Mouse (Mus musculus) liver, embryonic 11.5 days (tissue): Measurements from ENCODE around the gene Tmem56. TPM values are rescaled to one million over a fixed set of nuclear protein-coding genes. Genes with fewer than 3 reads are reported as not detected.

Experiments used
- ATAC-seq: fragments of 200-750 bp; cut with Nextera tagmentation; replicated peaks from 2 replicates; pipeline ENCODE4 v1.8.0; 2017; ENCODE audit warnings: moderate number of reproducible peaks, mild to moderate bottlenecking, moderate TSS enrichment, moderate library complexity; ENCODE audit not compliant: low FRiP score
- DNase-seq: peaks from one replicate; pipeline ENCODE4 v3.0.0-alpha.2; 2017; ENCODE audit warnings: low spot score
- H3K27ac ChIP-seq: fragments of 300-500 bp; sonication (generic); 2 replicates; pipeline ENCODE4 v1.5.1; 2014; ENCODE audit warnings: mild to moderate bottlenecking, low read depth, low read length, control low read depth
- H3K27me3 ChIP-seq: fragments of 300-500 bp; sonication (generic); replicated peaks from 2 replicates; pipeline ENCODE4 v1.6.1; 2014; ENCODE audit warnings: low read length, mixed read lengths; ENCODE audit not compliant: control insufficient read depth, insufficient read depth
- H3K36me3 ChIP-seq: fragments of 300-500 bp; sonication (generic); 2 replicates; pipeline ENCODE4 v1.6.1; 2014; ENCODE audit warnings: mild to moderate bottlenecking, low read length, moderate library complexity, mixed read lengths; ENCODE audit not compliant: control insufficient read depth, insufficient read depth
- H3K4me1 ChIP-seq: fragments of 300-500 bp; sonication (generic); replicated peaks from 2 replicates; pipeline ENCODE4 v1.6.1; 2014; ENCODE audit warnings: low read length, mixed read lengths; ENCODE audit not compliant: control insufficient read depth, insufficient read depth
- H3K4me2 ChIP-seq: fragments of 300-500 bp; sonication (generic); 2 replicates; pipeline ENCODE4 v1.6.1; 2014; ENCODE audit warnings: mild to moderate bottlenecking, control low read depth, moderate library complexity
- H3K4me3 ChIP-seq: fragments of 300-500 bp; sonication (generic); 2 replicates; pipeline ENCODE4 v1.5.1; 2014; ENCODE audit warnings: low read depth, low read length, control low read depth
- H3K9ac ChIP-seq: fragments of 300-500 bp; sonication (generic); 2 replicates; pipeline ENCODE4 v1.6.1; 2014; ENCODE audit warnings: low read depth, low read length, control low read depth
- H3K9me3 ChIP-seq: fragments of 300-500 bp; sonication (generic); 2 replicates; pipeline ENCODE4 v1.6.1; 2016; ENCODE audit warnings: low read length, inconsistent platforms, mixed read lengths; ENCODE audit not compliant: control insufficient read depth
- WGBS: fragments of 180-500 bp; shearing (Covaris S2); extraction: QIAGEN DNeasy Blood & Tissue Kit; methylation state at CpG from one replicate; pipeline ENCODE4 v1.1.7; 2014; 5-methylcytosine and 5-hydroxymethylcytosine counted together
- polyA plus RNA-seq: library from polyadenylated mRNA; unstranded; fragments of >200 nt; fragmentation: Nextera tagmentation; extraction: Ambion mirVana; gene quantifications from 2 replicates; pipeline ENCODE4 v1.2.1, GENCODE M21; 2014

The Tmem56 gene
- polyA plus RNA-seq, 1 experiment from 2014 or later: 31.2 TPM

DNA sequence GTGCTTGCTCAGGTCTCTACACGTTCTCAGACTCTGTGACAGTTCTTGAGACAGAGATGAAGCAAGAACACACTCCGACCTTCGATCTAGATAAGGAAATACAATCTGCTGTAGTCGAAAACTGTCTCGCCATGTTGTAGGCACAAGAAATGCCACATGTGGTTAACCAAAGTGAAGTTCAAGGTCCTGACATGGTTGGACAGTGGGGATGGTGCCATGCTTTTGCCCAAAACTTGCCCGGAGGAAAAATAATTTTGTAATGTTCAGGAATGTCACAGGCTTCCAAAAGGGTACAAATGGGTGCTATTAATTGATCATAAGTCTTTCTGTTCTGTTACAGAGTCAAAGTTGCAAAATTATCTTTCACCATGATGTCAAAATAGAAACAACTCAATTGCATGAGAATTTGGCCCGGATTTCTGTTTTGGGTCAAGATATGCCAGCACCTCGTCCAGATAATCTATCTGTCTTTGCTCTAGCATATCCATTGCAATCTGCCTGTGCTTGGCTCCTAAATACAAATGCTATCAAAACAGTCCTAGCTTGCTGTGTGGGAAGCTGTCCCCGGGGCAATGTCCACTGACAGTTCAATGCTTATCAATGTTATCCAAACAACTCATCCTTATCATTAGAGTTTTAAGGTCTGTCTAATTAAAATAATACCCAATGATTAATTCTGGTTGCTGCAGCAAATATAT is 108.5 kb downstream of the Tmem56 start:
- H3K27ac ChIP-seq: no peak overlapping the region
- no peak for ATAC-seq
- no peaks in the 10 kb centered on the region for H3K9me3 ChIP-seq
- 49% methylated on average over 9 of the region's 9 CpGs for WGBS
- no peak overlapping the region for H3K4me3 ChIP-seq
- H3K4me1 ChIP-seq: peaks cover 26% of the 10 kb centered on the region
- H3K9ac ChIP-seq: no peak overlapping the region
- no peaks in the 10 kb centered on the region for H3K36me3 ChIP-seq
- H3K4me2 ChIP-seq: no peak overlapping the region
- no peak for DNase-seq
- no peaks in the 10 kb centered on the region for H3K27me3 ChIP-seq

DNA sequence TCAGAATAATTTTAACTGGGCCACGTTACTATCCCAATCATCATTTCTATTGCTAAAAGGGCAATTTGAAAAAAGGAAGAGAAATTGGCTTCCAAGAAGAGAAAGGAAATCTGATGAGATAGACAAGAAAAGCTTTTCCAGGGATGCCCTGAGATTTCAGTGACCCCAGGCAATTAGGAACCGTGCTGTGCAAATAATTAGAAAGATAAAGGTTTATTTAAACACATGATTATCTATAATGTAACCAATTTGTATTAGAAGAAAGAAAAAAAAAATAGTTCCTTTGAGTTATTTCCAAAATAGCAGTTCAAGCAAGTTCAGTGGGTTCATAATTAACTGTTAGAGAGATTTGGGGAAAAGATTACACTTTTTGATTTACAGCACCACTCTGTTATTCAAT is 110.2 kb downstream of the Tmem56 start:
- Histone ChIP-seq H3K4me1 (peaks cover 29% of the 10 kb centered on the region), H3K9me3 (no peaks in the 10 kb centered on the region), H3K27me3 (no peaks in the 10 kb centered on the region), H3K27ac (no peak overlapping the region), H3K9ac (no peak overlapping the region), H3K4me2 (no peak overlapping the region), H3K36me3 (no peaks in the 10 kb centered on the region), H3K4me3 (no peak overlapping the region)
- WGBS: 79% methylated on average over 2 of the region's 2 CpGs
- no peak for DNase-seq
- no peak for ATAC-seq

DNA sequence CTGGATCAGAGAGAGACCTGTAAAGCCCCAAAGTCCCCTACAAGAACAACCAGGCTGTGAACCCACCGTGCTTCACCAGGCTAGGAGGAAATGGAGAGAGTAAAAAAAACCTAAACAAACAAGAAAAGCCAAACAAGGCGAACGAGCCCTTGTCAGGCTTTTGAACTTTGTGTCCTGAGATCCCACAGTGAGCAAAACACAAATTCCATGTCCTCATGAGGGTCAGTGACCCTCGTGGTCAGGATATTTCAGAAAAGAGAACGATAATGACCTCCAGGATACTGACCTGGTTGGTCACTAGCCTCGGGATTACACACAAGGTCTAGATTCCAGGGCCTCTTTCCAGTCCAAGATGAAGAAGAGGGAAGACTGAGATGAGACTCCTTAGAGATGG is 111.0 kb downstream of the Tmem56 start:
- Histone ChIP-seq H3K9me3 (no peaks in the 10 kb centered on the region), H3K4me1 (peaks cover 29% of the 10 kb centered on the region), H3K9ac (no peak overlapping the region; the same call in 1 of the 2 replicates), H3K27ac (no peak overlapping the region), H3K4me3 (peak overlapping the region; percentile 68; the same call in 1 of the 2 replicates), H3K4me2 (peak overlapping the region; percentile 73), H3K36me3 (no peaks in the 10 kb centered on the region), H3K27me3 (no peaks in the 10 kb centered on the region)
- 33% methylated on average over 6 of the region's 6 CpGs for WGBS
- no peak for ATAC-seq
- no peak for DNase-seq

DNA sequence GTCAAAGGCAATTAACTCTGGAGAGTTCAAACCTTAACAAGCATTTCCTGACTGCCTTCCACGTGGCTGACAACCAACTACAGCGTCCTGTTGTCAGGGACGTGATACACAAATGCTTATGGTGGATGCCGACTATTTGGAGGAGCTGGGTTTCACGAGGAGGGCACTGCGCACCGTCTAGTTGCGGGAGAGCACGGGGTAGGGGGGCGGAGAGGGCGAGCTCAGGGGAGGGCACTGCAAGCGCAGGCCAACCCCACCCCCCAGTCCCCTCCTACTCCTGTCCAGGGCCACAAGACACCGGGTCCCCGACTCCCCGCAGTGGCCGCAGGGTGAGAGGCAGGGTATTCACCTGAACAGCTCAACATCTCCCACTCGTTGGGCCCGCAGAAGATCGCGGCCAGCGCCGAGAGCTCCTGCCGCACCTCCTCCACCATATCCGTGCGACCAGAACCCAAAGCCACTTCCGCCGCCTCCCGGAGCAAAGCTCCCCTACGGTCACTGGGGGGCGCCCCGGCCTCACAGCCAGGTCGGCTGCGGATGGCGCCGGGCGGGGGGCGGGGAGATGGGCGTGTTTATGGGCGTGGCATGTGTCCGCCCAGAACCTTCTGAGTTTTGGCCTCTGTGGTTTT is 111.5 kb downstream of the Tmem56 start, which contains the start of gene Rwdd3:
Gene Rwdd3 (minus strand): TSS at position 453 of the 629 bp plus-strand sequence.
- no peaks in the 10 kb centered on the region for H3K27me3 ChIP-seq
- DNase-seq: peak; percentile 95
- H3K4me1 ChIP-seq: peaks cover 29% of the 10 kb centered on the region
- H3K4me3 ChIP-seq: peak within 1 kb of the TSS; percentile 68
- H3K27ac ChIP-seq: peak within 1 kb of the TSS; percentile 59
- peak within 1 kb of the TSS; percentile 73 for H3K4me2 ChIP-seq
- ATAC-seq: peak; percentile 92
- H3K9me3 ChIP-seq: no peaks in the 10 kb centered on the region
- WGBS: under 1% methylated on average over 39 of the region's 40 CpGs
- H3K36me3 ChIP-seq: no peaks in the 10 kb centered on the region; the same call in 1 of the 2 replicates
- peak within 1 kb of the TSS; percentile 75 for H3K9ac ChIP-seq

DNA sequence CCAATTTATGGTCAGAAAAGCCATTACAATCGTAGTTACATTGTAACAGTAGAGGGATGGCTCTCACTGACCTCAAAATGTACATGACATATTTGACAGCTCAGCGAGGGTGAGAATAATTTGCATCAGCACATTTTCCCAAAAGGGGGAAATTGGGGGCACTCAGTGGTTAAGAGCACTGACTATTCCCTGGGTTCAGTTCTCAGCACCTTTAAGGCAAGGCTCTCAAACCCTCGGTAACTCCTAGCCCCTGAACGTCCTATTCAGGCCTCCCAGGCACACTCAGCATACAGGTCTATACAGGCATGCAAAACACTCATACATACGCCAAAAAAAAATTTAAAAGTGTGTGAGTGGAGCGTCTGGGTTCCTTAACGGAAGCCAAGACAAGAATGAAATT is 112.3 kb downstream of the Tmem56 start:
- peak overlapping the region; percentile 68 for H3K4me3 ChIP-seq
- WGBS: 51% methylated on average over 7 of the region's 7 CpGs
- H3K4me2 ChIP-seq: peak overlapping the region; percentile 73
- no peak for DNase-seq
- no peaks in the 10 kb centered on the region for H3K9me3 ChIP-seq
- H3K9ac ChIP-seq: peak overlapping the region; percentile 75; the same call in 1 of the 2 replicates
- H3K4me1 ChIP-seq: peaks cover 29% of the 10 kb centered on the region
- no peaks in the 10 kb centered on the region; the same call in 1 of the 2 replicates for H3K36me3 ChIP-seq
- no peak overlapping the region for H3K27ac ChIP-seq
- no peak for ATAC-seq
- H3K27me3 ChIP-seq: no peaks in the 10 kb centered on the region

DNA sequence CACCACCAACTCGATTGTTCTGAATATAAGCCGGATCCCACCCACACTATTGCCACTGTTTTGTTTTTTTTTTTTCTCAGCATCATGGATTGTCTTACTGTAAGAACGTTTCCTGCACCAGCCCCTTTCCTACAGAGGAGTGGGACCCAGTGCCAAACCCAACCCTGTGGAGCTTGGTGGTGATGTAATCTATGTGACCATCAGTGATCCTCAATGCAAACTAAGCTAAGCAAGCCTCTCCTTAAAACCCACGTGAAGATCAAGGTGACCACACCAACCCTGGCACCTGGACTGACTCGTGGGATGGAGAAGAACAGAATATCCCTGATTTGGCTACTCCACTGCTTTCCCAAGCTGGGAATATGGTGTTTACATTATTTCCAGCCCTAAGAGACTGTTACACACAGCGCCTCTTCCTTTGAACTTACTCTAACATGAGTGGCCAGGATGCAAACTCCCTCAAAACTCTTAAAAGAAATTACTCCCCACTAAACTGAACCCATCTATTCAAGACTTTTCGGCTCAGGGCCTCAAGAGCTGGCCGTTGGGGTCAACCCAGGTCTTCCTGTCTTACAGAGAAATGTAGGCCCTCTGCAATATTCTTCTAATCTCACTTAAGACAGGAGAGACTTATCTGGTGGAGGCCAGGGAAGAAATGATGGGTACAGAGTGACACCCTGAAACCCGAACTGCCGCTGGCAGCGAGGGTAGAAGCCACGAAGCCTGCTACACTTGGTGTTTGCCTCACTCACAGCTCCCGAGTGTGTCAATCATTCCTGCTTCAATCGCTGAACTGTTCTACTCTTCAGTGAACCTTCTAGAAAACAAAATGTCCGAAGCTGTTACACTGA is 113.6 kb downstream of the Tmem56 start:
- Histone ChIP-seq H3K9ac (no peak overlapping the region), H3K4me2 (no peak overlapping the region), H3K27me3 (no peaks in the 10 kb centered on the region), H3K4me3 (no peak overlapping the region), H3K36me3 (no peaks in the 10 kb centered on the region; the same call in 1 of the 2 replicates), H3K9me3 (no peaks in the 10 kb centered on the region), H3K27ac (no peak overlapping the region), H3K4me1 (peaks cover 25% of the 10 kb centered on the region)
- WGBS: 59% methylated on average over 15 of the region's 15 CpGs
- DNase-seq: no peak
- ATAC-seq: peak; percentile 15; the same call in 1 of the 2 replicates

DNA sequence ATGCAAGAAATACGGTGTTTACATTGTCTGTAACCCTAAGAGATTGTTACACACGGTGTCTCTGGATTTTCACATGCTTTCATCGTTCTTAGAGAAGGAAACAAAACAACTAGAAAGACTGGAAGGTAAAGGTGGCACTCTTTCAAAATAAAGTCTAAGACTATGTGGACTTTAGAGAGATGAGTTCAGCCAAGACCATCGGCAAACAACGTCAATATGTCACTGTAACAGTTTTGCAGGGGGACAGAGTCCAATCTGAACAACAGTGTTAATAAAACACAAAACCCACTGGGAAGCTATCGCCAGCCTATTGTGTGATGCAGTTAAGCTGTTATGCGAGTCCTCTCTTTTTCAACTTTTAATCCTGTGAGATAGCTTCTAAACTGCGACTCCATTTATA is 114.3 kb downstream of the Tmem56 start:
- Histone ChIP-seq H3K4me1 (peaks cover 24% of the 10 kb centered on the region), H3K4me3 (no peak overlapping the region), H3K27me3 (no peaks in the 10 kb centered on the region), H3K27ac (no peak overlapping the region), H3K4me2 (no peak overlapping the region), H3K9ac (no peak overlapping the region), H3K9me3 (no peaks in the 10 kb centered on the region), H3K36me3 (no peaks in the 10 kb centered on the region; the same call in 1 of the 2 replicates)
- DNase-seq (no peak), ATAC-seq (no peak)
- 88% methylated on average over 8 of the region's 8 CpGs for WGBS

DNA sequence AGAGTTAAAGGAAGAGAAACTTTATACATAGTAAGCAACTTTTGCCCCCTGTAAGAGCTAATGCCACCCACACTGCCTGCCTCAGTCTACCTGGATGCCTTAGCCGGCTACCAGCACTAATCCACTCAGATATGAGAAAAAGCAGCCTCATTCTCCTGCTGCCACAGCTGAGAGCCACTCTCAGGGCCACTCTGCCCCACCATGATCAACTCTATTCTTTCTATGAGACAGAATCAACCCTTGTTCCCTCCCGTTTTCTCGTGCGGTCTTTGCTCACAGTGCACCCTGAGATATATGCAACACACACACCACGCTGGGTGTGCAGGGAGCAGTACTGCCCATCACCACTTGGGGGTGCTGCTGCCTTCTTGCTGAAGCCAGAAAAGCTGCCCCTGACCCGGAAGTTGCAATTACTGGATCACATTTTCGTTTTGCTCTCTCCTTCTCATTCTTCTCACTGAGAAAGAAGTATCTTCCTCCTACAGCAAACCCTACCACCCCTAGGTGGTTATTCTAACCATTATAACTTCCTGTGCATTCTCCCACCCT is 119.6 kb downstream of the Tmem56 start:
- no peaks in the 10 kb centered on the region for H3K9me3 ChIP-seq
- 0 out of 2 replicates have a peak overlapping the region, but pooled peaks have one; percentile 41 for H3K9ac ChIP-seq
- no peak overlapping the region for H3K27ac ChIP-seq
- no peaks in the 10 kb centered on the region for H3K27me3 ChIP-seq
- H3K4me1 ChIP-seq: peaks cover 3% of the 10 kb centered on the region; the same call in 1 of the 2 replicates
- peak overlapping the region; percentile 23 for H3K4me2 ChIP-seq
- ATAC-seq: peak; percentile 53; the same call in 1 of the 2 replicates
- no peaks in the 10 kb centered on the region; the same call in 1 of the 2 replicates for H3K36me3 ChIP-seq
- DNase-seq: peak; percentile 73
- H3K4me3 ChIP-seq: no peak overlapping the region
- WGBS: 34% methylated on average over 7 of the region's 7 CpGs
